Mouse (Mus musculus) heart, adult 2 months (tissue): ENCODE data around the gene Iscu.

ENCODE experiments used
- CTCF ChIP-seq: fragments of 200-600 bp; IDR thresholded peaks from 2 replicates; pipeline ENCODE4 v1.8.1; 2022; ENCODE audit warnings: antibody characterized with exemption, mild to moderate bottlenecking, moderate library complexity
- POLR2A ChIP-seq: fragments of 200-500 bp; IDR thresholded peaks from 2 replicates; pipeline ENCODE4 v1.6.1; 2011; ENCODE audit warnings: mild to moderate bottlenecking, low read depth, low read length, control low read depth; ENCODE audit not compliant: insufficient read depth

DNA sequence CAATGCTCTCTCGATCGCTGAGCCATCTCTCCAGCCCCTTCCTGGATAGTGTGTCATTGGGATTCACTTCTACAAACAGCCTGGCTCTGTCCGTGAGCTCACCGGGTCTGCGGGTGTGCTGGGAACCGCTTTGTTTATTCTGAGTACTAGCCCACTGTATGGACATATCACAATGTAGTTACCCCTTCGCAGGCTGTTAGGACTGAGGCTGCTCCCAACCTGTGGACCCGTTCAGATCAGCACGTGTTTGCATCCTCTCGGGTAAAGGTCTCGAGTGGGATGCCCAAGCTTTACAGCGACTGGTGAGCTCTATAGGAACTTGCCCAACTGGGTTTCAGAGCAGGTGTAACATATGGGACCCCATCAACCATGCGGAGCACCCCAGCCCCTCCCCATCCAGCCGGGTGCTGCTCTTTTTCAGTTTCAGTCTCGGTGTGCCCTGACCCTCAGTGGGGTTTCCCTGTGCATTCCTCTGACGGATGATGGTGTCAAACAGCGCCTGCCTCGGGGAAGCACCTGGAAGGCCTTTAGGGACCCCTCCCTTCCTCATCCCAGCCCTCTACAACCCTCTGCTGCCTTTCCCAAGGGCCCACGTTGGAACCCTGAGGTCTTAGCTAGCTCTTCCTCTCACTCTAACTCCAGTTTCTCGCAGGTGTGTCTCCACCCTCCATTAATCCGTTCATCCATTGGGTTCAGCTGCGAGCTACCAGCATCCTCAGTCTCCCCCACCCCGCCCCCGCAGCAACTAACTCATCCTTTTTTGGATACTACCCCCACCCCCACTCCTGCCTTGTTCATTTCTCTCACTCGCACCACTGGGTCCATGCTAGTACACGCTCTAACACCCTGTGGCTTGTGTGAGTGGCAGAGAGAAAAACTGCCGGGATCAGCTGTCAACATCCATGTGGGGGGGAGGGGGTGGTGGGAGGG lies 41.8 kb downstream of the Iscu start:
- TF ChIP-seq CTCF (no peak), POLR2A (no peak)
